Mouse (Mus musculus): ENCODE data around the gene Bcan. TPM values are rescaled to one million over a fixed set of nuclear protein-coding genes. Genes with fewer than 3 reads are reported as not detected.

Bcan gene
- polyA plus RNA-seq, 1 experiment from 2014 or later = 0.13 TPM

- Histone ChIP-seq H3K9me3 (replicated peaks; ENCODE audit: control insufficient read depth, low read length) (no peaks in the 10 kb centered on the region), H3K36me3 (ENCODE audit: control insufficient read depth, insufficient read depth) (peaks cover 35% of the 10 kb centered on the region), H3K4me3 (ENCODE audit: low read length) (no peak overlapping the region), H3K27me3 (ENCODE audit: control insufficient read depth, insufficient read depth, low read length) (peaks cover 20% of the 10 kb centered on the region), H3K9ac (ENCODE audit: low read length) (no peak overlapping the region), H3K4me1 (ENCODE audit: control insufficient read depth, insufficient read depth, low read length) (peaks cover 7% of the 10 kb centered on the region), H3K4me2 (ENCODE audit: low read depth, low read length) (no peak overlapping the region), H3K27ac (ENCODE audit: low read length) (no peak overlapping the region)
- no peak for ATAC-seq (replicated peaks; ENCODE audit: extremely low read depth, insufficient read depth, low FRiP score)
- WGBS = 88% methylated on average over 2 of the region's 2 CpGs
Measured at GRCm38 (mm10) chr3:87942471-87942870, 57.6 kb downstream of the Bcan start.

GRCm38 (mm10) chr3:87940611-87941010, 59.4 kb downstream of the Bcan start:
- Histone ChIP-seq H3K4me2 (ENCODE audit: low read depth, low read length) (no peak overlapping the region), H3K27me3 (ENCODE audit: control insufficient read depth, insufficient read depth, low read length) (peaks cover 6% of the 10 kb centered on the region; the same call in 1 of the 2 replicates), H3K4me3 (ENCODE audit: low read length) (no peak overlapping the region), H3K9me3 (replicated peaks; ENCODE audit: control insufficient read depth, low read length) (no peaks in the 10 kb centered on the region), H3K27ac (ENCODE audit: low read length) (no peak overlapping the region), H3K9ac (ENCODE audit: low read length) (no peak overlapping the region), H3K36me3 (ENCODE audit: control insufficient read depth, insufficient read depth) (peaks cover 41% of the 10 kb centered on the region), H3K4me1 (ENCODE audit: control insufficient read depth, insufficient read depth, low read length) (peaks cover 2% of the 10 kb centered on the region; the same call in 1 of the 2 replicates)
- WGBS = 71% methylated on average over 5 of the region's 5 CpGs
- no peak for ATAC-seq (replicated peaks; ENCODE audit: extremely low read depth, insufficient read depth, low FRiP score)

Other genes with a start within 250 kb of the Bcan start
- gene Ntrk1, start 205.1 kb downstream of the Bcan start, polyA plus RNA-seq (2015; fragmentation: Nextera tagmentation; extraction: Ambion mirVana) = 0.39 and 0.44 TPM in 2 replicates
- not detected in 2 replicates for gene Insrr, start 203.3 kb downstream of the Bcan start, polyA plus RNA-seq (2015; fragmentation: Nextera tagmentation; extraction: Ambion mirVana)
- 19.4 and 21.5 TPM in 2 replicates for gene Pear1, start 175.9 kb downstream of the Bcan start, polyA plus RNA-seq (2015; fragmentation: Nextera tagmentation; extraction: Ambion mirVana)
- 3.3 and 8.9 TPM in 2 replicates for gene Sh2d2a, start 153.5 kb downstream of the Bcan start, polyA plus RNA-seq (2015; fragmentation: Nextera tagmentation; extraction: Ambion mirVana)
- gene Prcc, start 114.6 kb downstream of the Bcan start, polyA plus RNA-seq (2015; fragmentation: Nextera tagmentation; extraction: Ambion mirVana) = 10.6 and 12.1 TPM in 2 replicates
- gene Hdgf, start 93.9 kb downstream of the Bcan start, polyA plus RNA-seq (2015; fragmentation: Nextera tagmentation; extraction: Ambion mirVana) = 74.3 and 134 TPM in 2 replicates
- 66.1 and 68.4 TPM in 2 replicates for gene Mrpl24, start 80.7 kb downstream of the Bcan start, polyA plus RNA-seq (2015; fragmentation: Nextera tagmentation; extraction: Ambion mirVana)
- gene Isg20l2, start 69.9 kb downstream of the Bcan start, polyA plus RNA-seq (2015; fragmentation: Nextera tagmentation; extraction: Ambion mirVana) = 29.2 and 29.4 TPM in 2 replicates
- gene Rrnad1, start 69.5 kb downstream of the Bcan start, polyA plus RNA-seq (2015; fragmentation: Nextera tagmentation; extraction: Ambion mirVana) = 14.0 and 15.1 TPM in 2 replicates
- gene Crabp2, start 51.6 kb downstream of the Bcan start, polyA plus RNA-seq (2015; fragmentation: Nextera tagmentation; extraction: Ambion mirVana) = 7.8 and 10.1 TPM in 2 replicates
- gene Nes, start 29.2 kb downstream of the Bcan start, polyA plus RNA-seq (2015; fragmentation: Nextera tagmentation; extraction: Ambion mirVana) = 9.5 and 13.4 TPM in 2 replicates
- gene Hapln2, start 27.4 kb upstream of the Bcan start, polyA plus RNA-seq (2015; fragmentation: Nextera tagmentation; extraction: Ambion mirVana) = 0.18 TPM in 1 of 2 replicates, not detected in the other
- 19.3 and 21.3 TPM in 2 replicates for gene Gpatch4, start 42.9 kb upstream of the Bcan start, polyA plus RNA-seq (2015; fragmentation: Nextera tagmentation; extraction: Ambion mirVana)
- 155 and 169 TPM in 2 replicates for gene Naxe, start 58.3 kb upstream of the Bcan start, polyA plus RNA-seq (2015; fragmentation: Nextera tagmentation; extraction: Ambion mirVana)
- 0.12 and 0.18 TPM in 2 replicates for gene Ttc24, start 78.1 kb upstream of the Bcan start, polyA plus RNA-seq (2015; fragmentation: Nextera tagmentation; extraction: Ambion mirVana)
- 23.6 and 27.8 TPM in 2 replicates for gene Iqgap3, start 81.7 kb upstream of the Bcan start, polyA plus RNA-seq (2015; fragmentation: Nextera tagmentation; extraction: Ambion mirVana)
- 40.5 and 44.7 TPM in 2 replicates for gene Mef2d, start 142.1 kb upstream of the Bcan start, polyA plus RNA-seq (2015; fragmentation: Nextera tagmentation; extraction: Ambion mirVana)

All from heart, embryonic 16.5 days (tissue).